Mouse (Mus musculus): ENCODE measurements around the gene Ankfy1. TPM values are rescaled to one million over a fixed set of nuclear protein-coding genes. Genes with fewer than 3 reads are reported as not detected.
"Not testable (repeated sequence)": the region's sequence is repeated elsewhere in the genome, so short reads cannot be mapped to it uniquely, and the experiment has no call there.

Ankfy1 gene
- total RNA-seq, 2 experiments from 2014 or later: 10.6 to 13.1 TPM

DNA sequence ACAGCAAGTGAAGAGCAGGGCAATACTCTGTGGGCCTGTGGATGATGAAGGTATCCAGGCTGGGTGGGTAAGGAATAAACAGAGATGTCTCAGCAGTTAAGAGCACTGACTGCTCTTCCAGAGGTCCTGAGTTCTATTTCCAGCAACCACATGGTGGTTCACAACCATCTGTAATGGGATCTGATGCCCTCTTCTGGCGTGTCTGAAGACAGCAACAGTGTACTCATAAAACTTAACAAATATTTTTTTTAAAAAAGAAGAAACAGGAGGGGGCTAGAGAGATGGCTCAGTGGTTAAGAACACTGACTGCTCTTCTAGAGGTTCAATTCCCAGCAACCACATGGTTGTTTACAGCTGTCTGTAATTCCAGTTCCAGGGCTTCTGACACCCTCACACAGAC is 82.8 kb downstream of the Ankfy1 start:
- intact Hi-C loops (cut with DNase I; ENCODE audit: low total_unique reads): not testable (repeated sequence)

DNA sequence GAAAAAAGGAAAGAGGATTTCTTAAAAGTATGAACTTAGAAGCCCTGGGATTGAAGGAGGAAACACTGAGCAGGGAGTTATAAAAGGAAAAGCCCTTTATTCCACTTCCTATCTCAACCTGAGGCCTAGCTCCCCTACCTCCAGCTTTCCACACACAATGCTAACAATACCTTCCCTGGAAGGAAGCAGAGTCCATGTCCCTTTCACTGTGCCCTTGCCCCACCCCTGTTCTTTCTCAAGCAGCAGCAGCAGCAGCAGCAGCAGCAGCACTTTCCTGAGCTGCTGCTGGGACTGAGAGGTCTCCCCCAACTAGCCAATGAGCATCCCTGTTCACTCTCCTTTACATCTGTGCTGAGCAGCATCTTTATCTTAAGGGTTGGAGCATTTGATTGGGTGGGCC is 89.2 kb downstream of the Ankfy1 start:
- intact Hi-C loops (cut with DNase I; ENCODE audit: low total_unique reads): no loop called here
- DNase-seq: no peak

More for the DNA sequence above, 82.8 kb downstream of the Ankfy1 start:
- not testable (repeated sequence) for DNase-seq

DNA sequence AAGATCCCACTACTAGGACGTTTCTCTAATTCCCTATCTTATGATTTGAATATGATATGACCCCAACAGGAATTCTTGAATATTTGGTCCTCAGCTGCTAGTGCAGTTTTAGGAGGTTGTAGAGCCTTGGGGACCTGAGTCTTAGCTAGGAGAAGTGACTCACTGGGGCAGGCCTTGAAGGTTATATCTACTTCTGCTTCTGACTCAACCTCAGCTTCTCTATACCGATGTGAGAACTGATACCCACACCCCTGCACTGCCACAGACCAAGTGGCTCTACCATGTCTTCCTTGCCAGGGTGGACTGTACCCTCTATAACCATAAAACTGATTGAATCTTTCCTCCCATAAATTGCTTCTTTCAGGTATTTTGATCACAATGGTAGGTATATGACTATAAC is 92.3 kb downstream of the Ankfy1 start:
- no peak for DNase-seq
- intact Hi-C loops (cut with DNase I; ENCODE audit: low total_unique reads): no loop called here

DNA sequence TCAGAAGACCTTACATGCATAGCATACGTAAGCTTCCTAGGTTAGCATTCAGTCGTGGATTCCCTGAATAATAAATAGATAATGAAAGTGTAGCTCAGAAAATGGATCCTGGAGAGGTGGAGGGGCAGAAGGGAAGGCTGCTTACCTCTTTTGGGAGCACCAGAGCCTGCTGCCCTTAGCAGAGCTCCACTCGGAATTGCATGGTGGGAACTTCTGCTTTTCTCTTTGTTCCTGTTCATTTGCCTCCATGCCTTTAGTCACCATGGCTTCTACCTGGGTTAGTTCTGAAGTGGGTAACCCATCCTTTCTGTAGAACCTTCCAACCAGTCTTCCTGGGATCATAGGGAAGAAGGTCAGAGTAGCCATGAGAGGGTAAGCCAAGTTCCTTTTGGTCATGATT is 92.7 kb downstream of the Ankfy1 start:
- DNase-seq: no peak
- intact Hi-C loops (cut with DNase I; ENCODE audit: low total_unique reads): no loop called here

DNA sequence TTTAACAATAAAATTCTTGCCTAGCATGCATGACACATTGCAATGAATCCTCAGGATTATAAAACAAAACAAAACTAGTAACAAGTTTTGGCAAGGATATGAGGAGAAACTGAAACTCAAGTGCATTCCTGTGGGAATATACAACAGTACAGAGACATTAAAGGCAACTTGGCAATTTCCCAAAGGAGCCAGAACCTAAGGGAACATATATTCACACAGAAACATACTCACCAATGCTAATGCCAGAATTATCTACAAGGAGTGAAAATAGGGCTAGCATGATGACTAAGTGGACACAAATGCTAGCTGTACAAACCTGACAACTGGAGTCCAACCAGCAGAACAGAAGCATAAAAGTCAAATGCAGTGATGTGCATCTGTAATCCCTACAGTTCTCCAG is 102.2 kb downstream of the Ankfy1 start:
- intact Hi-C loops (cut with DNase I; ENCODE audit: low total_unique reads): no loop called here
- no peak for DNase-seq

DNA sequence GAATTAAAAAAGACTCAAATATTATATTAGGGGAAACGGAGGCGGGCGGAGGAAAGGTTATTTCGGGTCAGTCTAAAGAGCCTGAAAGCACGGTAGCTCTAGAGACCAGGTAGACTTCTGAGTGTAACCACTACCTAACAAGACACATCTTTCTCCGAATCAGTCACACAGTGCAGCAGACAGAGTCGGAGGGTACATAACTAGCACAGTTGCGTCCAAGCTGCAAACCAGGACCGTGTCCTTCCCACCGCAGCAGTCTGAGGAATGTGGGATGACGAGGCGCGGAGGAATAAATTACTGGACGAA is 105.3 kb downstream of the Ankfy1 start:
- intact Hi-C loops (cut with DNase I; ENCODE audit: low total_unique reads): no loop called here
- DNase-seq: no peak

DNA sequence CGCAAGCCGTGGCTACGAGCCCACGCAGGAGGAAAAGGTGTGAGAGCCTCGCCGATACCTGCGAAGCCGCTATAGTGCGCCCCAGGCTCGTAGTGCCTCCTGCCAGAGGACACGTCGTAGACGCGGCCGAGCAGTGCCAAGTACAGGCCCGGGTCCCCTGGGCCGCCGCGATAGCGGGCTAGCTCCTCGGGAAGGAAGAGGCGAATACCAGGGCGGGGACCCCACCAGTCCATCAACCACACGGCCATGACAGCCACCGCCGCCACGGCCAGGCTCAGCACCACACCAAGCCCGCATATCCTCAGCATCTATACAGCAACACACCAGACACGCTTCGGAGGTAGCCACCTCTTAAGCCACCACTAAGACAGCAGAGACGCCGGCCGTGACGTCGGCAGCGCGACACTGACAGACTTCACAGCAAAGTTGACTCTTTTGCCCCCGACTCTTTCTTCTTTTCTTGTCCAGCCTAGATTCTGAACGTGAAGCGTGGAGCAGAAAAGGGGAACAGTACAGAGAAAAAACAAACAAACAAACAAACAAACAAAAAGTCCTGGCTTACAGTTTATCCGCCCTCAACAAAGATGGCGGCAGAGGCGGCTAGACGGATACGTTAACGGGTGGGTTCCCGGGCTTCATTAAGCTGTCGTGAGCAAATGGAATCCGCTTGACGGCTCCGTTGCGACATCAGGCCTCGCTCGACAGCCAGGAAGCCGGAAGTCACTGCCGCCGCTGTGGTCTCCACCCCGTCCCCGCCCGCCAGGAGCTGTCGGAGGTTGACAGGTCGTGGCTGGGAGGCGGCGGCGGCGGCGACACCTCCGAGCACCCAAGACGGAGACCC is 105.9 kb downstream of the Ankfy1 start, which contains the start of the genes Cyb5d2 and Zzef1:
Gene Cyb5d2, minus strand, starts transcription at position 688 of the 841 bp plus-strand sequence.
Gene Zzef1, plus strand, starts transcription at position 772 of the 841 bp plus-strand sequence.
- intact Hi-C loops (cut with DNase I; ENCODE audit: low total_unique reads): no loop called here
- peak; percentile 95 for DNase-seq

DNA sequence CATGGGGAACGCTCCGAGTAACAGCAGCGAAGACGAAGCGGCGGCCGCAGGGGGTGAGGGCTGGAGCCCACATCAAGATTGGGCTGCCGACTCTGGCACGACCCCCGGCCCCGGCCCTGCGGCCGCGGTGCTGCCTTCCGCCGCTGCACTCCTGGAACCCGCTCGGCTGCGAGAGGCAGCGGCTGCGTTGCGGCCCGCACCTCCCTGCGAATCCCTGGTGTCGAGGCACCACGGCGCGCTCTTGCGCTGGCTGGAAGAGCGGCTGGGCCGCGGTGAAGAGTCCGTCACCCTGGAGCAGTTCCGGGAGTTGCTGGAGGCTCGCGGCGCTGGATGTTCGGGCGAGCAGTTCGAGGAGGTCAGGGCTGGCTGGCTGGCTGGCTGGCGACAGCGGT is 106.5 kb downstream of the Ankfy1 start:
- DNase-seq: peak; percentile 36
- intact Hi-C loops (cut with DNase I; ENCODE audit: low total_unique reads): no loop called here

DNA sequence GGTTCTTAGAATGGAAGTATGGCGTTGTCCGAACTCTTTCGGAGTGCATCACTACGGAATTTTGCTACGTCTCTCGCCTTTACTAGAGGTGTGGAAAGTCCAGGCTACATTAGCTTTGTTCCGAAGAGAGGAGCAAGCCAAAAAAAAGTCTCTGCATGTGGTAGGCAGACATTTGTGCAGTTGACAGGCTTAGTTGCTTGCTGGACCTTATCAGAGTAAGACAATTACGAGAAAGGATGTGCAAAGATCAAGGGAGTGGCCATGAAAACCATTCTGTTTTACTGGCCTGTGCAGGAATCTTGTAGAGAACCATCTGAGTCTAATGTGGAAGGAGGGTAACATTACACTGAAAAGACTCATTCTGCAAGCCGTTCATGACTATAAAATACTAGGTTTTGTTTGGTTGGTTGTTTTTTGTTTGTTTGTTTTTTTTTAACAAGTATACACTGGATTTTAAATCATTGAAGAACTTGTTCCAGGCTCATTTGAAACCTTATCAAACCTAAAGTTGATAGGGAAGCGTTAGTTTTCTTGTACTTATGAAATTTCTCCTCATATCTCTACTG is 107.0 kb downstream of the Ankfy1 start:
- no peak for DNase-seq
- intact Hi-C loops (cut with DNase I; ENCODE audit: low total_unique reads): no loop called here

DNA sequence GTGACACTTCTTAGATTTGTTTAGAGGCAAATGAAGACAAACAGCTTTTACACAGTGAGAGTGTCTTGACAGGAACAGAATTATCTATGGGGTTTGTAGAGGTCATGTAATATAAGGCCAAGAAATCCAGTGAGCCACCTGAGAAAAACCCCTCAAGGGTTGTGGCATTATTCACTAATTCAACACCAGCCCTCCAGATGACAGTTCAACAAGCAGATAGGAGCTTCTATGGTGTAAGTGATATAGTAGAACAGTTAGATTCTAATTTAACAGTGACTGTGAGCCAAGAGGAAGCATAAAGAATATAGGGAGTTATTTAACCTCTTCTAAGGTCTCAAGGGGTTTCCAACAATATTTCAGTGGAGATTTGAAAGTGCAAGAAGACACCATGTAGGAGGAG is 108.3 kb downstream of the Ankfy1 start:
- intact Hi-C loops (cut with DNase I; ENCODE audit: low total_unique reads): no loop called here
- no peak for DNase-seq

DNA sequence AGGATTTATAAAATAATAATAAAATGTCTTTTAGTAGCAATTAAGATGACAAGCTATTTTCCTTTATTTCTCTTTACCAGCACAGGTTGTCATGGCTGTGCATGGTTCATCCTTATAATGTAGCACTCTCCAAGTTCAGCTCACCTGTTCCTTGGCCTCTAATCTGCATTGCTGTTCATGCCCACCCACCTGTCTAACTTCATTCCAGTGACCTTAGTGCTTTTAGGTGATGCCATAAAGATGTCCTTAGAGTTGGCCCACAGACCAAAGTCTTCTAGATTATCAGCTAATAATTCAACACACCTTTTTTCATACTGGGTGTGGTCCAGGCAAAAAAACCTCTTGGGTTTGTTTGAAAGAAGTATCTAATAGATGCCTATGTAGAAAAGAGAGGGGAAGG is 111.4 kb downstream of the Ankfy1 start:
- DNase-seq: no peak

DNA sequence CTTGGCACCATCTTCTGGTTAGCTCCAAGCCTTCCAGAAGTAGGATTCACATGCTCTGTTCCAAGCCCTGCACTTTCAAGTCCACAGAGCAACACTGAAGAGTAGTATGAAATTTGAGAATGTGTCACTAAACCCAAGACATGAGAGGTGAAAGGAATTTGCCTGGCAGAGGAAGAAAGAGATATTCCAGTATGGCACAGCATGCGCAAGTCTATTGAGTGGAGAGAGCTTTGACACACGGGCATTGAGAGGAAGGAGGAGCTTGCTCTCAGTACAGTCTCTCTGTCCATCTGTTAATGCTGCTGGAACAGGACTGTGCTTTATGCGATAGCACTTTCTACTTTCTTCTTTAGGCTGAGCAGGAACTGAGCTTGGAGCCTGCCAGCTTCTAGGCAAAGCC is 113.2 kb downstream of the Ankfy1 start:
- intact Hi-C loops (cut with DNase I; ENCODE audit: low total_unique reads): no loop called here
- DNase-seq: no peak

More for the DNA sequence above, 111.4 kb downstream of the Ankfy1 start:
- intact Hi-C loops (cut with DNase I; ENCODE audit: low total_unique reads): no loop called here

DNA sequence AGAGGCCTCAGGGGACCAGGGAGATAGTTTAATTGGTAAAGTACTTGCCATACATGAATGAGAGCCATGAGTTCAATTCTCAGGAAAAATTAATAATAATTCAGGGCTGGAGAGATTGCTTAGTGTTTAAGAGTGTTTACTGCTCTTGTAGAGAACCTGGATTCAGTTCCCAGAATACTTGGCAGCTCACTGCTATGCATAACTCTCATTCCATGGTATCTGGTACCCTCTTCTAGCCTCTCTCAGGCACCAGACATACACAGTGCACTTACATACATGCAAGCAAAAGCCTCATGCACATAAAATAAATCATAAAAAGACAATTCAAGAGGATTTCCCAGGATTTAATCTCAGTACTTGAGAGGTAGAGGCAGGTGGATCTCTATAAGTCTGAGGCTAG is 114.8 kb downstream of the Ankfy1 start:
- DNase-seq: no peak
- intact Hi-C loops (cut with DNase I; ENCODE audit: low total_unique reads): no loop called here

DNA sequence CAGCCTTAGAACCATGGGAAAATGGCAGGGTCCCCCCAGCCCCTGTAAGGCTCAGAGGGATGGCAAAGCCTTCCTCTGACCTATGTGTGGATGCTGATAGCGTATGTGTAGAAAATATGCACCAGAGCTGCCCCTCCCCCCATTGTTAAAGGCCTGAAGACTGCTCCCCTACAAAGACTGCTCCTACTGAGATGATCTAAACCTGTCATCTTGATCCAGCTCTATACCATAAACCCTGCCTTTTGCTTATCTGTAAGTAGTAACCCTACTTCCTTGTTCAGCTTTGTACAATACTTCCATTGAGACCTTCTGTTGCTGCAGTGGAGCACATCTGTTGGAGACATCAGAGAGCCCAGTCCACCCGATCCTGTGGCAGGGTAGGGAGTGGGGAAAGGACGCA is 115.4 kb downstream of the Ankfy1 start:
- intact Hi-C loops (cut with DNase I; ENCODE audit: low total_unique reads): no loop called here
- DNase-seq: no peak

DNA sequence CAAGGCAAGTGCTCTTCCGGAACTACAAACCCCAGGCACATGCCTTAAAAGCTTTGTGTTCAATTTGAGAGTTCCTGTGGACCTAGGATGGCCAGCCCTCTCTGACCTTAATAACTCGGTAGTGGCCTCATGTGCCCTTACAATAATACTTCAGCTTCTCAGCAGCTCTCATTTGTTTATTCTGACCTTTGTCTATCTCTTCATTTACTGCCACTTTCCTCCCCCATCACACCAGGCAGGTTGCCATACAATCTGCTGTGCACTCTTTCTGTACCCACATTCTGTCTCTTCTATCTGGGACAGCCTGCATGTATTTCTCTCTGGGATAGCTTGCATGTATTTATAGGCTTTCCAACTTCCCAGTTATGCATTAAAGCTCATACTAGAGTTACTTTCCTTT is 116.8 kb downstream of the Ankfy1 start:
- DNase-seq: no peak
- intact Hi-C loops (cut with DNase I; ENCODE audit: low total_unique reads): no loop called here

DNA sequence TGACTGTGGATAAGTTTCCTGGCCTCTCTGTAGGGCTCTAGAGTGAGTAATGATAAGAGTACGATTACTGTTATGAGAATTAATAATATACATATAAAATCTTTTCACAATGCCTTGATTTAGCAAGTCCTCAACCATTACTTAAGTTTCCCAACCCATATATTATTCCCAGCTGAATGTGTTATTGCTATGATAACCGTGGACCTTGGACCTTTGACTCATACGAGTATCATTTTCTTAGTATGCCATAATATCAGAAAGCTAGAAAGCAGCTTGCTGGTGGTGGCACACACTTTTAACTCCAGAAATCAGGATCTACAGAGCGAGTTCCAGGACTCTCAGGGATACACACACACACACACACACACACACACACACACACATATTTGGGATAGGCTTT is 118.2 kb downstream of the Ankfy1 start:
- no peak for DNase-seq
- intact Hi-C loops (cut with DNase I; ENCODE audit: low total_unique reads): no loop called here

DNA sequence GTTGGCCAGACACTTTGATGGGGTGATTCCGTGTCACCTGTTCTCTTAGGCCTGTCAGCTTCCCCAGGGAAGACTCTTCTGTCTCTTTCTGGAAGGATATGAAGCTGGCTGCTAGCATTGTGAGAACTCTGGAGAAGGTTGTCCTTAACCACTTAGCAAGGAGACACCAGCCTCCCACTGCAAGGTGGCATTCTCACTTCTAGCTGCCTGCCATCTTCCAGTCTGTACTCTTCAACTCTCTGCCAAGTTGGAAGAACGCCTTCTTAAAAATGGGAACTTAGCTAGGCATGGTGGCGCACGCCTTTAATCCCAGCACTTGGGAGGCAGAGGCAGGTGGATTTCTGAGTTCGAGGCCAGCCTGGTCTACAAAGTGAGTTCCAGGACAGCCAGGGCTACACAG is 123.9 kb downstream of the Ankfy1 start:
- no peak for DNase-seq
- intact Hi-C loops (cut with DNase I; ENCODE audit: low total_unique reads): no loop called here

DNA sequence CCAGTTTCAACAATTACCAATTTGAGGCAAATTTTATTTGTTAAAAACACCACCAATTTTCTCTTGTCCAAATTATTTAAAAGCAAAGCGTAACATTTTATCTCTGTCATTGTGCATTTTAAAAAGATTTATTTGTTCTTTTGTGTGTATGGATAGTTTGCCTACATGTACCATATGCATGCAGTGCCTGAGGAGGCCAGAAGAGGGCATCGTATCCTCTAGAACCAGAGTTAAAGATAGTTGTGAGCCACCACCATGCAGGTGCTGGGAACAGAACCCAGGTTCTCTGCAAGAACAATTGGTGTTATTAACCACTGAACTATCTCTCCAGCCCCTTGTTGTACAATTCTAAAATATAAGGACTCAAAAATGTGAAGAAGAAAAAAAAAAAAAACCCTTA is 124.4 kb downstream of the Ankfy1 start:
- no peak for DNase-seq
- intact Hi-C loops (cut with DNase I; ENCODE audit: low total_unique reads): no loop called here

DNA sequence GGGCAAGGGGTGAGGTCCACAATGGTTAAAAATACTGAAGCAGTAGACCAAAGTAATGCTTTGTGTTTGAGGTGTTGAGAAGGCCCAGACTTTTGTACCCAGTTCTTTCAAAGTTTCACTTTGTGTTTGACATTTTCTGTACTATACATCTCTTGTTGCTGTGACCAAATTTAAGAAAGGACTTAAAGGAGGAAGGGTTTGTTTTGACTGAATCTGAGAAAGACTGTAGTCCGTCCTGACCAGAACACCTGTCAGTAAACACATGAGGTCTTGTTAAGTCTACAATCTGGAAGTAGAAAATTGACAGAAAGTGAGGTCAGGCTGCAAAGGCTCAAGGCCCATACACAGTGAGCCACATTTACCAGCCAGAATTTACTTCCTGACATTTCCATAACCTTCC is 127.1 kb downstream of the Ankfy1 start:
- intact Hi-C loops (cut with DNase I; ENCODE audit: low total_unique reads): no loop called here
- DNase-seq: no peak

DNA sequence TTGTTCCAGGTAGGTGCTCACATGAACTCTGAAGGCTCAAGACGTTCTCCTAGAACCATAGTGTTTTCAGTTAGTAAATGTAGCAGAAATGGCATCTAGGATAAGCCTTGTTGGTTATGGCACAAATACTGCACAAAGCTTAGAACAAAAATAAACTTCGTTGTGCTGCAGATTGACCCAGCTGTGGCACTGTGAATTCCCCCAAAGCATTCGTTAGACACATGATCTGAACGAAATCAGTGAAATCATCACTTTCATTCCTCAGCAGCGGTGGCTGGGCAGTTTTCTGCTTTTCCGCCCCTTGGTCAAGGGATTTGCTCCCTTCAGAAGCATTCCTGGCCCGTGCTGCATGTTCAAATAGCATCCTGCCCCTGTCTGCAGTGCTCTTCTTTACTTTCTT is 128.3 kb downstream of the Ankfy1 start:
- intact Hi-C loops (cut with DNase I; ENCODE audit: low total_unique reads): no loop called here
- no peak for DNase-seq

DNA sequence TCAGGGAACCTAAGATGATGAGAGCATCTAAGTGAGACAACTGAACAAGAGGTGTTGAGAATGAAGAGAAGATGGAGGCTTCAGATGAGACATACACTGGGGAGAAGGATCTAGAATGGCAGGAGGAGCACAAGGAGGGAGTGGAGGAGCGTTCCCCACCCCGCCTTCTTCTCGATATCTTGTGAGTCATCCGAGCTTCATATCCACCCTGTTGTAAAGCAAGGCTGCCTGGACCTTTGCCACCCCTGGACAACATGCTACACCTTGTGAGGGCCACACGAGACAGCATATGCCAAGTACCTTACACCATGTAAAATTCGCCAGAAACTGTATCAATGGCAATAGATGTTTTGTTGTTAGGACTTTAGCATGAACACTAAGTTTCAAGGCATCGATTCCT is 131.2 kb downstream of the Ankfy1 start:
- DNase-seq: no peak
- intact Hi-C loops (cut with DNase I; ENCODE audit: low total_unique reads): no loop called here

Measured in gastrocnemius, postnatal 14 days (tissue).